Comparison of ENCODE assay signal across 15 mouse cellular contexts in the genomic region with DNA sequence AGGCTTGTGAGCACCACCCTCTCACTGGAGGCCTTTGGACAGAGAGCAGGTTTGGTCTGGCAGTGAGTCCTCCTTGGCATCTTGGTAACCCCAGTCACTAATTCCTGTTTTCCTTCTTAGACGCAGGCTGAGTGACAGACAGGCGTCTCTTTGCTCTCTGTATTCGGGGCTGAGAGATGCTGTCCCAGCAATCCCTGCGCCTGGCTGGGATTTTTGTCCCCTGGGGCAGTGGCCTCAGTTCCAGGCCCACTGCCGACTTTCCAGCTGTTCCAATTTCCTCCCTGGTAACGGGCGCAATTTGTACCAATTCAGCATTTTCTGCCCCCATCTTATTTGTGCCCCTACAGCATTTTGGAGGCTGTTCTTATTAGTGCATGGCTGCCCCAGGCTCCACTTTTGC.
DNase-seq lines count a peak whose midpoint lies in the region; ATAC-seq and TF ChIP-seq lines count a peak whose summit lies in the region.
"Had no signal": no experiment of that assay in that cellular context is flagged by ENCODE, and none has a peak within 500 bp of the region (broad histone marks: within the 10 kb centered on the region; RNA-seq: fewer than 3 reads in every experiment).

No protein-coding gene starts in this region.

- no peaks in the 10 kb centered on the region for H3K4me1 ChIP-seq in heart, adult 2 months (ENCODE audit: control insufficient read depth, insufficient read depth, low read length)
- no peaks in the 10 kb centered on the region for H3K4me1 ChIP-seq in heart, embryonic 10.5 days
- H3K4me1 ChIP-seq in neural tube, embryonic 13.5 days (replicated peaks), result peaks cover 13% of the 10 kb centered on the region
- H3K4me1 ChIP-seq in neural tube, embryonic 14.5 days (ENCODE audit: control insufficient read depth, insufficient read depth, low read length), result no peaks in the 10 kb centered on the region; the same call in 1 of the 2 replicates
- H3K4me1 ChIP-seq: forebrain, embryonic 15.5 days; heart, embryonic 15.5 days; liver, embryonic 13.5 days had no signal

- no peaks in the 10 kb centered on the region for H3K36me3 ChIP-seq in heart, adult 2 months (ENCODE audit: control insufficient read depth, insufficient read depth, low read length)
- H3K36me3 ChIP-seq in heart, embryonic 10.5 days, result no peaks in the 10 kb centered on the region
- H3K36me3 ChIP-seq in neural tube, embryonic 13.5 days, result no peaks in the 10 kb centered on the region
- no peaks in the 10 kb centered on the region for H3K36me3 ChIP-seq in neural tube, embryonic 14.5 days (ENCODE audit: control insufficient read depth, insufficient read depth, low read length)
- H3K36me3 ChIP-seq: embryonic facial prominence, embryonic 12.5 days; forebrain, embryonic 15.5 days; heart, embryonic 15.5 days; liver, embryonic 13.5 days had no signal

- no peaks in the 10 kb centered on the region for H3K27me3 ChIP-seq in heart, adult 2 months (ENCODE audit: control insufficient read depth, insufficient read depth, low read length)
- no peaks in the 10 kb centered on the region for H3K27me3 ChIP-seq in heart, embryonic 10.5 days (ENCODE audit: insufficient read depth, poor library complexity, severe bottlenecking)
- peaks cover 3% of the 10 kb centered on the region; the same call in 1 of the 2 replicates for H3K27me3 ChIP-seq in neural tube, embryonic 13.5 days
- no peaks in the 10 kb centered on the region for H3K27me3 ChIP-seq in neural tube, embryonic 14.5 days (ENCODE audit: control insufficient read depth, insufficient read depth, low read length)
- H3K27me3 ChIP-seq: embryonic facial prominence, embryonic 12.5 days; forebrain, embryonic 15.5 days; heart, embryonic 15.5 days; liver, embryonic 13.5 days had no signal

- H3K4me3 ChIP-seq in heart, adult 2 months, result no peak overlapping the region
- H3K4me3 ChIP-seq in heart, embryonic 10.5 days, result no peak overlapping the region
- H3K4me3 ChIP-seq in neural tube, embryonic 13.5 days, result no peak overlapping the region
- no peak overlapping the region for H3K4me3 ChIP-seq in neural tube, embryonic 14.5 days (ENCODE audit: low read depth, low read length)
- H3K4me3 ChIP-seq: embryonic facial prominence, embryonic 12.5 days; forebrain, embryonic 15.5 days; heart, embryonic 15.5 days; liver, embryonic 13.5 days had no signal

- no peak for TF ChIP-seq EP300 in heart, adult 2 months (IDR thresholded peaks at IDR 0.05; ENCODE audit: insufficient read depth, low read depth, low read length)

- intact Hi-C loops in heart, adult 2 months (cut with DNase I), result no loop called here

- H3K79me2 ChIP-seq in heart, adult 2 months (replicated peaks; ENCODE audit: control insufficient read depth, insufficient read depth, low read length), result no peaks in the 10 kb centered on the region

- peak; percentile 44 to 65 for DNase-seq in heart, adult 2 months
- no peak for DNase-seq in heart, embryonic 10.5 days (ENCODE audit: low spot score)
- no peak for DNase-seq in neural tube, embryonic 10.5 days (ENCODE audit: extremely low spot score, low spot score)
- DNase-seq in gastrocnemius, postnatal 25 days, result peak; percentile 9
- no peak for DNase-seq in testis, postnatal 14 days (ENCODE audit: low spot score)
- no peak for DNase-seq in spleen, postnatal 14 days (ENCODE audit: low spot score in 2 of 2)
- DNase-seq: kidney, adult 9 months; liver, embryonic 13.5 days; right cerebral cortex, postnatal 4 days had no signal

- TF ChIP-seq POLR2A in heart, adult 2 months (IDR thresholded peaks at IDR 0.05; ENCODE audit: insufficient read depth, low read depth, low read length), result no peak

- H3K27ac ChIP-seq in heart, adult 2 months, result no peak overlapping the region
- no peak overlapping the region for H3K27ac ChIP-seq in heart, embryonic 10.5 days
- peak overlapping the region; percentile 54 for H3K27ac ChIP-seq in neural tube, embryonic 13.5 days (replicated peaks)
- H3K27ac ChIP-seq in neural tube, embryonic 14.5 days (ENCODE audit: low read depth, low read length), result no peak overlapping the region
- H3K27ac ChIP-seq: embryonic facial prominence, embryonic 12.5 days; forebrain, embryonic 15.5 days; heart, embryonic 15.5 days; liver, embryonic 13.5 days; macrophage had no signal

- no peaks in the 10 kb centered on the region for H3K9me3 ChIP-seq in heart, embryonic 10.5 days
- no peaks in the 10 kb centered on the region for H3K9me3 ChIP-seq in neural tube, embryonic 13.5 days
- no peaks in the 10 kb centered on the region for H3K9me3 ChIP-seq in neural tube, embryonic 14.5 days (ENCODE audit: control insufficient read depth, low read length)
- H3K9me3 ChIP-seq: embryonic facial prominence, embryonic 12.5 days; forebrain, embryonic 15.5 days; heart, embryonic 15.5 days; liver, embryonic 13.5 days had no signal

- no peak; the same call in 1 of the 2 replicates for ATAC-seq in neural tube, embryonic 13.5 days (ENCODE audit: low read depth)
- ATAC-seq in neural tube, embryonic 14.5 days (ENCODE audit: low read depth), result no peak
- ATAC-seq: forebrain, embryonic 15.5 days had no signal

- H3K4me2 ChIP-seq in neural tube, embryonic 13.5 days, result no peak overlapping the region
- peak overlapping the region; percentile 2; the same call in 1 of the 2 replicates for H3K4me2 ChIP-seq in neural tube, embryonic 14.5 days (ENCODE audit: low read depth, low read length)
- H3K4me2 ChIP-seq: embryonic facial prominence, embryonic 12.5 days; forebrain, embryonic 15.5 days; heart, embryonic 15.5 days; liver, embryonic 13.5 days had no signal

- no peak overlapping the region for H3K9ac ChIP-seq in heart, adult 2 months (ENCODE audit: low read depth, low read length)
- H3K9ac ChIP-seq in neural tube, embryonic 13.5 days, result no peak overlapping the region
- H3K9ac ChIP-seq in neural tube, embryonic 14.5 days (replicated peaks; ENCODE audit: low read depth, low read length), result no peak overlapping the region; the same call in 1 of the 2 replicates
- H3K9ac ChIP-seq: embryonic facial prominence, embryonic 12.5 days; forebrain, embryonic 15.5 days; heart, embryonic 15.5 days; liver, embryonic 13.5 days had no signal

- 65% methylated on average over 7 of the region's 7 CpGs for WGBS in heart, adult 2 months
- WGBS in heart, embryonic 10.5 days, result 59% methylated on average over 7 of the region's 7 CpGs
- WGBS in neural tube, embryonic 13.5 days, result 50% methylated on average over 7 of the region's 7 CpGs
- 49% methylated on average over 7 of the region's 7 CpGs for WGBS in neural tube, embryonic 14.5 days

- no peak for TF ChIP-seq CTCF in heart, adult 2 months (IDR thresholded peaks at IDR 0.05)

Comparison
In these comparisons a context has a peak if more than half of its experiments do, and no peak if none do; other contexts are left out.
1. DNase-seq: peak in heart, adult 2 months (2 of 2) and gastrocnemius, postnatal 25 days (single experiment); none in heart, embryonic 10.5 days (single experiment), neural tube, embryonic 10.5 days (single experiment), testis, postnatal 14 days (single experiment) and spleen, postnatal 14 days (0 of 2).